ENCODE assay signal across 23 mouse cellular contexts in the genomic region with DNA sequence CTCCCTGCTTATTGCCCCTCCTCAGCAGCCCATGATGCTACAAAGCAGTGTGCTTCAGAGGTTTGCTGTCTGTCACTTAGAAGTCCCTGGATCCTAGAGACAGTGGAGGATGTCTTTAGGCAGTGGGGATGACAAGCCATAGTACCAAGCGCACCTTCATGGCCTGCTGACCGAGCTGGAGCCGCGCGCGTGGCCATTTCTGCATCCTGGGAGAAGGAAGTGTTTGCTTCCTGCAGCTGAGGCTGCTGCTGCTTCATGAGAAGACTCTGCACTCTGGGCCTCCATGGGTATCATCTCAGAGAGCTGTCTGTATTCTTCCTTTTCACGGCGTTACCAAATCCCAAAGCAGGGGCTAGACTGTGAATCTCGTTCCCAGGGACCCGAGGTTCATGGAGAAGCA. TPM values are rescaled to one million over a fixed set of nuclear protein-coding genes. Genes with fewer than 3 reads are reported as not detected.
DNase-seq lines count a peak whose midpoint lies in the region; ATAC-seq and TF ChIP-seq lines count a peak whose summit lies in the region.
"Had no signal": no experiment of that assay in that cellular context is flagged by ENCODE, and none has a peak within 500 bp of the region (broad histone marks: within the 10 kb centered on the region; RNA-seq: fewer than 3 reads in every experiment).

No protein-coding gene starts in this region.

- H3K9ac ChIP-seq in heart, embryonic 13.5 days, result no peak overlapping the region
- no peak overlapping the region for H3K9ac ChIP-seq in lung, embryonic 14.5 days
- no peak overlapping the region for H3K9ac ChIP-seq in lung, postnatal 0 days (replicated peaks; ENCODE audit: low read depth)
- H3K9ac ChIP-seq in intestine, embryonic 16.5 days (ENCODE audit: low read depth, low read length), result no peak overlapping the region
- peak overlapping the region; percentile 17; the same call in 1 of the 2 replicates for H3K9ac ChIP-seq in stomach, embryonic 16.5 days (ENCODE audit: low read length)
- H3K9ac ChIP-seq: embryonic facial prominence, embryonic 15.5 days; hindbrain, embryonic 12.5 days; limb, embryonic 12.5 days; liver, embryonic 12.5 days; midbrain, embryonic 15.5 days; neural tube, embryonic 15.5 days had no signal

- H3K27ac ChIP-seq in heart, embryonic 13.5 days (replicated peaks), result no peak overlapping the region
- H3K27ac ChIP-seq in lung, embryonic 14.5 days (ENCODE audit: low read depth), result no peak overlapping the region
- H3K27ac ChIP-seq in lung, postnatal 0 days (ENCODE audit: low read length), result no peak overlapping the region
- H3K27ac ChIP-seq in intestine, embryonic 16.5 days (ENCODE audit: low read length), result no peak overlapping the region
- peak overlapping the region; percentile 41 for H3K27ac ChIP-seq in stomach, embryonic 16.5 days (ENCODE audit: low read length)
- H3K27ac ChIP-seq: embryonic facial prominence, embryonic 15.5 days; hindbrain, embryonic 12.5 days; limb, embryonic 12.5 days; liver, embryonic 12.5 days; midbrain, embryonic 15.5 days; neural tube, embryonic 15.5 days had no signal

- no peaks in the 10 kb centered on the region for H3K9me3 ChIP-seq in heart, embryonic 13.5 days
- H3K9me3 ChIP-seq in lung, embryonic 14.5 days (ENCODE audit: low read depth, low read length), result no peaks in the 10 kb centered on the region
- no peaks in the 10 kb centered on the region for H3K9me3 ChIP-seq in lung, postnatal 0 days (ENCODE audit: low read length)
- H3K9me3 ChIP-seq in intestine, embryonic 16.5 days (ENCODE audit: control insufficient read depth, low read length), result no peaks in the 10 kb centered on the region
- no peaks in the 10 kb centered on the region for H3K9me3 ChIP-seq in stomach, embryonic 16.5 days (replicated peaks; ENCODE audit: control insufficient read depth, low read length)
- H3K9me3 ChIP-seq: embryonic facial prominence, embryonic 15.5 days; hindbrain, embryonic 12.5 days; limb, embryonic 12.5 days; liver, embryonic 12.5 days; megakaryocyte, embryonic 14.5 days; midbrain, embryonic 15.5 days; neural tube, embryonic 15.5 days had no signal

- H3K4me3 ChIP-seq in heart, embryonic 13.5 days, result no peak overlapping the region
- no peak overlapping the region for H3K4me3 ChIP-seq in lung, embryonic 14.5 days (ENCODE audit: low read depth, low read length)
- no peak overlapping the region for H3K4me3 ChIP-seq in lung, postnatal 0 days (ENCODE audit: low read depth, low read length)
- no peak overlapping the region for H3K4me3 ChIP-seq in intestine, embryonic 16.5 days (ENCODE audit: low read length)
- H3K4me3 ChIP-seq in stomach, embryonic 16.5 days (replicated peaks; ENCODE audit: low read length), result no peak overlapping the region
- H3K4me3 ChIP-seq: hindbrain, embryonic 12.5 days; limb, embryonic 12.5 days; liver, embryonic 12.5 days; megakaryocyte, embryonic 14.5 days; midbrain, embryonic 15.5 days; neural tube, embryonic 15.5 days had no signal

- intact Hi-C loops in heart, postnatal 14 days (cut with DNase I), result loop anchor here (5.0 kb wide), 1 partner anchor 86 kb away; no protein-coding TSS in a partner anchor

- H3K4me2 ChIP-seq in heart, embryonic 13.5 days, result peak overlapping the region; percentile 5; the same call in 1 of the 2 replicates
- peak overlapping the region; percentile 69 for H3K4me2 ChIP-seq in lung, embryonic 14.5 days
- H3K4me2 ChIP-seq in lung, postnatal 0 days (replicated peaks; ENCODE audit: low read depth, low read length), result no peak overlapping the region; the same call in 1 of the 2 replicates
- peak overlapping the region; percentile 81; the same call in 1 of the 2 replicates for H3K4me2 ChIP-seq in intestine, embryonic 16.5 days (ENCODE audit: low read depth, low read length)
- peak overlapping the region; percentile 69 for H3K4me2 ChIP-seq in stomach, embryonic 16.5 days (ENCODE audit: low read depth, low read length)
- H3K4me2 ChIP-seq: midbrain, embryonic 15.5 days had no signal

- peaks cover 58% of the 10 kb centered on the region for H3K4me1 ChIP-seq in heart, embryonic 13.5 days
- H3K4me1 ChIP-seq in lung, embryonic 14.5 days (ENCODE audit: insufficient read depth), result peaks cover 33% of the 10 kb centered on the region
- no peaks in the 10 kb centered on the region; the same call in 1 of the 2 replicates for H3K4me1 ChIP-seq in lung, postnatal 0 days (ENCODE audit: insufficient read depth, low read depth, low read length)
- H3K4me1 ChIP-seq in intestine, embryonic 16.5 days (ENCODE audit: control insufficient read depth, insufficient read depth, low read length), result 0 out of 2 replicates have a peak, but pooled peaks cover 22% of the 10 kb centered on the region
- peaks cover 27% of the 10 kb centered on the region; the same call in 1 of the 2 replicates for H3K4me1 ChIP-seq in stomach, embryonic 16.5 days (ENCODE audit: control insufficient read depth, insufficient read depth, low read length)

- ATAC-seq in heart, embryonic 13.5 days (ENCODE audit: extremely low read depth, insufficient number of reproducible peaks, low FRiP score, low TSS enrichment), result no peak
- no peak for ATAC-seq in lung, embryonic 14.5 days (ENCODE audit: insufficient read depth)
- ATAC-seq in lung, postnatal 0 days, result no peak
- ATAC-seq in intestine, embryonic 16.5 days, result no peak
- no peak for ATAC-seq in stomach, embryonic 16.5 days (ENCODE audit: insufficient read depth, low FRiP score)
- ATAC-seq: inflammation-experienced regulatory T-cells, adult 6 months; liver, embryonic 12.5 days; midbrain, embryonic 15.5 days had no signal

- 84% methylated on average over 10 of the region's 10 CpGs for WGBS in heart, embryonic 13.5 days
- 88% methylated on average over 10 of the region's 10 CpGs for WGBS in lung, embryonic 14.5 days
- WGBS in lung, postnatal 0 days, result 90% methylated on average over 10 of the region's 10 CpGs
- WGBS in intestine, embryonic 16.5 days, result 92% methylated on average over 10 of the region's 10 CpGs
- 87% methylated on average over 10 of the region's 10 CpGs for WGBS in stomach, embryonic 16.5 days

- no peak for TF ChIP-seq EP300 in lung, postnatal 0 days (IDR thresholded peaks at IDR 0.05)

- H3K27me3 ChIP-seq in heart, embryonic 13.5 days (replicated peaks), result peaks cover 6% of the 10 kb centered on the region; the same call in 1 of the 2 replicates
- no peaks in the 10 kb centered on the region for H3K27me3 ChIP-seq in lung, embryonic 14.5 days (ENCODE audit: insufficient read depth, low read length)
- H3K27me3 ChIP-seq in lung, postnatal 0 days (replicated peaks; ENCODE audit: insufficient read depth, low read length), result no peaks in the 10 kb centered on the region
- H3K27me3 ChIP-seq in intestine, embryonic 16.5 days (replicated peaks; ENCODE audit: control insufficient read depth, insufficient read depth, low read length), result no peaks in the 10 kb centered on the region
- H3K27me3 ChIP-seq in stomach, embryonic 16.5 days (ENCODE audit: control insufficient read depth, insufficient read depth, low read length), result no peaks in the 10 kb centered on the region
- H3K27me3 ChIP-seq: embryonic facial prominence, embryonic 15.5 days had no signal

- H3K36me3 ChIP-seq in heart, embryonic 13.5 days, result peaks cover 2% of the 10 kb centered on the region; the same call in 1 of the 2 replicates
- H3K36me3 ChIP-seq in lung, embryonic 14.5 days (ENCODE audit: insufficient read depth), result peaks cover under 1% of the 10 kb centered on the region; the same call in 1 of the 2 replicates
- H3K36me3 ChIP-seq in lung, postnatal 0 days (ENCODE audit: insufficient read depth, low read length), result no peaks in the 10 kb centered on the region
- H3K36me3 ChIP-seq in intestine, embryonic 16.5 days (ENCODE audit: control insufficient read depth, insufficient read depth, low read length), result no peaks in the 10 kb centered on the region
- no peaks in the 10 kb centered on the region for H3K36me3 ChIP-seq in stomach, embryonic 16.5 days (ENCODE audit: control insufficient read depth, insufficient read depth, low read length)
- H3K36me3 ChIP-seq: embryonic facial prominence, embryonic 15.5 days; hindbrain, embryonic 12.5 days; limb, embryonic 12.5 days; liver, embryonic 12.5 days; midbrain, embryonic 15.5 days; neural tube, embryonic 15.5 days had no signal

- no peak for TF ChIP-seq CTCF in lung, embryonic 14.5 days (IDR thresholded peaks at IDR 0.05; ENCODE audit: low read depth)
- TF ChIP-seq CTCF in lung, postnatal 0 days (IDR thresholded peaks at IDR 0.05), result no peak

- no peak for DNase-seq in heart, postnatal 14 days
- DNase-seq in lung, embryonic 14.5 days, result no peak
- no peak for DNase-seq in lung, postnatal 0 days (ENCODE audit: low spot score)
- no peak for DNase-seq in testis, postnatal 10 days (ENCODE audit: low spot score)
- DNase-seq: adrenal gland, postnatal 25 days; B cell, adult 2 months; cerebellum, adult 11-12 months; cerebellum, postnatal 36 days; gastrocnemius, postnatal 10 days; kidney, postnatal 36 days; lung, postnatal 10 days; spleen, adult 18-20 months had no signal

RNA-seq across cellular contexts. Expression of a gene that starts 1.8 kb away (rescaled TPM):
- polyA plus RNA-seq in heart, embryonic 13.5 days (2015; fragmentation: Nextera tagmentation; extraction: Ambion mirVana), result 15.8 and 16.1 TPM in 2 replicates
- 10 to 100 TPM; 13.5 to 16.0 TPM for total RNA-seq in heart, postnatal 14 days (2021)
- 52.5 and 56.2 TPM in 2 replicates for polyA plus RNA-seq in lung, embryonic 14.5 days (2014; fragmentation: Nextera tagmentation; extraction: Ambion mirVana)
- 59.5 and 63.6 TPM in 2 replicates for polyA plus RNA-seq in lung, postnatal 0 days (2015; fragmentation: Nextera tagmentation; extraction: Ambion mirVana)
- polyA plus RNA-seq in intestine, embryonic 16.5 days (2015; fragmentation: Nextera tagmentation; extraction: Ambion mirVana), result 26.6 and 28.3 TPM in 2 replicates
- polyA plus RNA-seq in stomach, embryonic 16.5 days (2015; fragmentation: Nextera tagmentation; extraction: Ambion mirVana), result 38.5 and 38.6 TPM in 2 replicates
- polyA plus RNA-seq: inflammation-experienced regulatory T-cells, adult 6 months had no signal

RNA-seq across cellular contexts. Expression of a gene that starts 24.6 kb away (rescaled TPM):
- 0.08 and 0.20 TPM in 2 replicates for polyA plus RNA-seq in heart, embryonic 13.5 days (2015; fragmentation: Nextera tagmentation; extraction: Ambion mirVana)
- total RNA-seq in heart, postnatal 14 days (2021), result not detected
- 0.17 TPM in 1 of 2 replicates, not detected in the other for polyA plus RNA-seq in lung, embryonic 14.5 days (2014; fragmentation: Nextera tagmentation; extraction: Ambion mirVana)
- 0.08 and 0.14 TPM in 2 replicates for polyA plus RNA-seq in lung, postnatal 0 days (2015; fragmentation: Nextera tagmentation; extraction: Ambion mirVana)
- 0.10 TPM in 2 replicates for polyA plus RNA-seq in intestine, embryonic 16.5 days (2015; fragmentation: Nextera tagmentation; extraction: Ambion mirVana)
- 0.05 TPM in 1 of 2 replicates, not detected in the other for polyA plus RNA-seq in stomach, embryonic 16.5 days (2015; fragmentation: Nextera tagmentation; extraction: Ambion mirVana)
- total RNA-seq: gastrocnemius, postnatal 10 days had no signal
- polyA plus RNA-seq: hindbrain, embryonic 12.5 days; inflammation-experienced regulatory T-cells, adult 6 months; limb, embryonic 12.5 days; liver, embryonic 12.5 days; midbrain, embryonic 15.5 days; neural tube, embryonic 15.5 days had no signal
